Mouse (Mus musculus) MEL (cell line): ENCODE data around the gene Zwint. TPM values are rescaled to one million over a fixed set of nuclear protein-coding genes. Genes with fewer than 3 reads are reported as not detected.

Experiments
- DNase-seq: peaks from one replicate; pipeline ENCODE4 v3.0.0; 2011; ENCODE audit warnings: low read depth, low spot score
- H3K27ac ChIP-seq: 2 replicates; pipeline ENCODE4 v1.5.1; 2012; ENCODE audit warnings: low read depth, mild to moderate bottlenecking, control low read depth, low read length, moderate library complexity; ENCODE audit not compliant: control insufficient read depth
- H3K27me3 ChIP-seq, 2 experiments: fragments of 150-350 bp in 1 of 2; sonication (generic) in 1 of 2; 2 replicates each; pipeline ENCODE4 v1.6.1; 2012; ENCODE audit warnings: low read length in 2 of 2, mild to moderate bottlenecking in 2 of 2, improper control_type of control experiment in 1 of 2, moderate library complexity in 1 of 2; ENCODE audit not compliant: insufficient read depth in 2 of 2, control insufficient read depth in 1 of 2
- H3K36me3 ChIP-seq, 2 experiments: 2 replicates each; pipeline ENCODE4 v1.6.1; 2012 to 2014; ENCODE audit warnings: low read length in 2 of 2, improper control_type of control experiment in 1 of 2, inconsistent platforms in 1 of 2, mild to moderate bottlenecking in 1 of 2; ENCODE audit not compliant: insufficient read depth in 2 of 2, control insufficient read depth in 1 of 2
- H3K4me1 ChIP-seq, 2 experiments: fragments of 150-350 bp in 1 of 2; sonication (generic) in 1 of 2; 2 replicates each; pipeline ENCODE4 v1.6.1; 2012; ENCODE audit warnings: low read length in 2 of 2, improper control_type of control experiment in 1 of 2, mild to moderate bottlenecking in 1 of 2; ENCODE audit not compliant: insufficient read depth in 2 of 2, control insufficient read depth in 1 of 2
- H3K4me3 ChIP-seq, 2 experiments: fragments of 150-350 bp in 1 of 2; sonication (generic) in 1 of 2; 2 replicates each; pipeline ENCODE4 v1.5.1; 2012; ENCODE audit warnings: low read depth in 2 of 2, low read length in 2 of 2, mild to moderate bottlenecking in 2 of 2, moderate library complexity in 2 of 2, control low read depth in 1 of 2, improper control_type of control experiment in 1 of 2; ENCODE audit not compliant: control insufficient read depth in 1 of 2, insufficient read depth in 1 of 2
- H3K79me2 ChIP-seq: 2 replicates; pipeline ENCODE4 v1.6.1; 2012; ENCODE audit warnings: mild to moderate bottlenecking, low read length, moderate library complexity; ENCODE audit not compliant: control insufficient read depth, poor library complexity, insufficient read depth
- H3K9ac ChIP-seq: 2 replicates; pipeline ENCODE4 v1.6.1; 2012; ENCODE audit warnings: low read depth, mild to moderate bottlenecking, control low read depth, low read length, moderate library complexity; ENCODE audit not compliant: control insufficient read depth, poor library complexity, severe bottlenecking
- H3K9me3 ChIP-seq: fragments of 150-350 bp; sonication (generic); replicated peaks from 2 replicates; pipeline ENCODE4 v1.6.1; 2012; ENCODE audit warnings: mild to moderate bottlenecking, low read length, improper control_type of control experiment, moderate library complexity; ENCODE audit not compliant: insufficient read depth
- CHD1 ChIP-seq: IDR thresholded peaks from 2 replicates; pipeline ENCODE4 v1.6.1; 2012; ENCODE audit warnings: low read depth, mild to moderate bottlenecking, inconsistent platforms, low read length, improper control_type of control experiment
- CHD2 ChIP-seq: IDR thresholded peaks from 2 replicates; pipeline ENCODE4 v1.6.1; 2011; ENCODE audit warnings: low read length, improper control_type of control experiment
- CTCF ChIP-seq, 3 experiments: IDR thresholded peaks in 2 of 3; conservative IDR thresholded peaks in 1 of 3; 2 replicates each; pipeline ENCODE4 v1.5.1; 2011 to 2012; ENCODE audit warnings: low read length in 3 of 3, low read depth in 2 of 3, mild to moderate bottlenecking in 2 of 3, improper control_type of control experiment in 1 of 3, inconsistent platforms in 1 of 3, mixed read lengths in 1 of 3, moderate library complexity in 1 of 3; ENCODE audit not compliant: control insufficient read depth in 1 of 3, insufficient read depth in 1 of 3, poor library complexity in 1 of 3, severe bottlenecking in 1 of 3
- E2F4 ChIP-seq: IDR thresholded peaks from 2 replicates; pipeline ENCODE4 v1.6.1; 2011; ENCODE audit warnings: low read depth, low read length, improper control_type of control experiment, borderline replicate concordance
- ELF1 ChIP-seq: IDR thresholded peaks from 2 replicates; pipeline ENCODE4 v1.6.1; 2014; ENCODE audit warnings: low read depth, mild to moderate bottlenecking, inconsistent platforms, low read length, improper control_type of control experiment, moderate library complexity
- EP300 ChIP-seq, 2 experiments: IDR thresholded peaks; 2 replicates each; pipeline ENCODE4 v1.6.1; 2011; ENCODE audit warnings: improper control_type of control experiment in 2 of 2, low read length in 2 of 2, low read depth in 1 of 2, mild to moderate bottlenecking in 1 of 2
- GABPA ChIP-seq: IDR thresholded peaks from 2 replicates; pipeline ENCODE4 v1.6.1; 2012; ENCODE audit warnings: low read depth, mild to moderate bottlenecking, inconsistent platforms, low read length, improper control_type of control experiment, moderate library complexity
- HCFC1 ChIP-seq: IDR thresholded peaks from 2 replicates; pipeline ENCODE4 v1.6.1; 2012; ENCODE audit warnings: low read depth, mild to moderate bottlenecking, inconsistent platforms, low read length, improper control_type of control experiment, moderate library complexity
- KAT2A ChIP-seq: conservative IDR thresholded peaks from 2 replicates; pipeline ENCODE4 v1.6.1; 2012; ENCODE audit warnings: low read depth, low read length, improper control_type of control experiment, inconsistent platforms
- MAFK ChIP-seq: IDR thresholded peaks from 2 replicates; pipeline ENCODE4 v1.6.1; 2011; ENCODE audit warnings: low read depth, mild to moderate bottlenecking, low read length, improper control_type of control experiment, borderline replicate concordance
- MEF2A ChIP-seq: IDR thresholded peaks from 2 replicates; pipeline ENCODE4 v1.6.1; 2014; ENCODE audit warnings: low read depth, mild to moderate bottlenecking, inconsistent platforms, low read length, improper control_type of control experiment; ENCODE audit not compliant: poor library complexity, insufficient replicate concordance, severe bottlenecking; ENCODE audit errors: extremely low read depth
- MXI1 ChIP-seq: IDR thresholded peaks from 2 replicates; pipeline ENCODE4 v1.6.1; 2011; ENCODE audit warnings: mild to moderate bottlenecking, low read depth, low read length, improper control_type of control experiment
- NRF1 ChIP-seq: IDR thresholded peaks from 2 replicates; pipeline ENCODE4 v1.6.1; 2014; ENCODE audit warnings: low read depth, mild to moderate bottlenecking, inconsistent platforms, low read length, improper control_type of control experiment, moderate library complexity; ENCODE audit not compliant: poor library complexity, insufficient read depth, severe bottlenecking
- POLR2AphosphoS5 ChIP-seq: IDR thresholded peaks from 2 replicates; pipeline ENCODE4 v1.6.1; 2012; ENCODE audit warnings: low read depth, borderline replicate concordance, mild to moderate bottlenecking, inconsistent platforms, low read length, moderate library complexity, mixed read lengths
- SIN3A ChIP-seq: IDR thresholded peaks from 2 replicates; pipeline ENCODE4 v1.6.1; 2012; ENCODE audit warnings: low read length, improper control_type of control experiment, inconsistent platforms
- SMC3 ChIP-seq: IDR thresholded peaks from 2 replicates; pipeline ENCODE4 v1.6.1; 2011; ENCODE audit warnings: low read depth, low read length, improper control_type of control experiment
- TBP ChIP-seq: IDR thresholded peaks from 2 replicates; pipeline ENCODE4 v1.8.0; 2011; ENCODE audit warnings: low read depth, low read length, improper control_type of control experiment
- USF1 ChIP-seq: IDR thresholded peaks from 2 replicates; pipeline ENCODE4 v1.6.1; 2014; ENCODE audit warnings: low read depth, mild to moderate bottlenecking, inconsistent platforms, low read length, improper control_type of control experiment, moderate library complexity
- USF2 ChIP-seq, 2 experiments: IDR thresholded peaks; 2 replicates each; pipeline ENCODE4 v1.6.1; 2011 to 2012; ENCODE audit warnings: improper control_type of control experiment in 2 of 2, low read length in 2 of 2, borderline replicate concordance in 1 of 2, inconsistent platforms in 1 of 2, low read depth in 1 of 2, mild to moderate bottlenecking in 1 of 2; ENCODE audit not compliant: insufficient read depth in 1 of 2
- ZKSCAN1 ChIP-seq: IDR thresholded peaks from 2 replicates; pipeline ENCODE4 v1.6.1; 2012; ENCODE audit warnings: low read depth, mild to moderate bottlenecking, inconsistent platforms, low read length, improper control_type of control experiment, moderate library complexity
- ZMIZ1 ChIP-seq: IDR thresholded peaks from 2 replicates; pipeline ENCODE4 v1.6.1; 2012; ENCODE audit warnings: low read depth, mild to moderate bottlenecking, inconsistent platforms, low read length, improper control_type of control experiment, moderate library complexity
- ZNF384 ChIP-seq: IDR thresholded peaks from 2 replicates; pipeline ENCODE4 v1.6.1; 2012; ENCODE audit warnings: low read depth, mild to moderate bottlenecking, inconsistent platforms, low read length, improper control_type of control experiment
- polyA plus RNA-seq, 2 experiments: library from polyadenylated mRNA; stranded (reverse) in 1 of 2; unstranded in 1 of 2; fragments of >175 nt in 1 of 2; fragments of >200 nt in 1 of 2; gene quantifications; 2 replicates each; pipeline versions ENCODE4 v1.2.1 to v1.2.4; 2012; ENCODE audit warnings: low replicate concordance in 2 of 2, low read depth in 1 of 2; ENCODE audit not compliant: insufficient read length in 2 of 2, insufficient read depth in 1 of 2, missing spikeins in 1 of 2
- total RNA-seq: library from RNA; depleted of rRNA; stranded (reverse); fragments of 300-350 nt; gene quantifications from 2 replicates; pipeline ENCODE4 v1.2.3, GENCODE M21; 2012

The Zwint gene
- total and polyA plus RNA-seq, 3 experiments, result 170 to 555 (median 214) TPM

- Histone ChIP-seq H3K9ac (no peak overlapping the region), H3K36me3 (peaks cover 11 to 32% of the 10 kb centered on the region in 2 experiments), H3K4me3 (no peak overlapping the region), H3K27me3 (no peaks in the 10 kb centered on the region), H3K79me2 (peaks cover 21% of the 10 kb centered on the region), H3K9me3 (no peaks in the 10 kb centered on the region), H3K27ac (no peak overlapping the region), H3K4me1 (peaks cover 0 to 13% of the 10 kb centered on the region in 2 experiments; a peak in 2 of 4 replicates)
- no peak for TF ChIP-seq ZKSCAN1
- TF ChIP-seq MAFK, result no peak
- no peak for TF ChIP-seq GABPA
- no peak for TF ChIP-seq CHD2
- no peak for TF ChIP-seq CTCF (IDR thresholded peaks at IDR 0.05 in 2 of 3, conservative IDR thresholded peaks at IDR 0.05 in 1 of 3; ENCODE audit: control insufficient read depth in 1 of 3, insufficient read depth in 1 of 3, low read depth in 2 of 3, low read length in 3 of 3, poor library complexity in 1 of 3, severe bottlenecking in 1 of 3)
- no peak for TF ChIP-seq ZMIZ1
- no peak for TF ChIP-seq MEF2A
- TF ChIP-seq SIN3A, result no peak
- TF ChIP-seq HCFC1, result no peak
- TF ChIP-seq MXI1, result no peak
- TF ChIP-seq ZNF384, result no peak
- TF ChIP-seq CHD1, result no peak
- no peak for TF ChIP-seq KAT2A
- TF ChIP-seq NRF1, result no peak
- no peak for TF ChIP-seq USF1
- no peak for TF ChIP-seq USF2 (IDR thresholded peaks at IDR 0.05; ENCODE audit: borderline replicate concordance in 1 of 2, insufficient read depth in 1 of 2, low read depth in 1 of 2, low read length in 2 of 2)
- no peak for TF ChIP-seq E2F4
- no peak for DNase-seq
Measured at GRCm38 (mm10) chr10:72659198-72659597, 4.6 kb downstream of the Zwint start.

GRCm38 (mm10) chr10:72660350-72660749 lies 5.7 kb downstream of the Zwint start:
- TF ChIP-seq ZKSCAN1 (no peak), POLR2AphosphoS5 (no peak), EP300 (IDR thresholded peaks at IDR 0.05; ENCODE audit: low read depth in 1 of 2, low read length in 2 of 2) (no peak), SMC3 (no peak), ELF1 (no peak), TBP (no peak), SIN3A (no peak), E2F4 (no peak)
- no peak for DNase-seq

More at GRCm38 (mm10) chr10:72660350-72660749, 5.7 kb downstream of the Zwint start:
- Histone ChIP-seq H3K9ac (no peak overlapping the region), H3K9me3 (no peaks in the 10 kb centered on the region), H3K27ac (no peak overlapping the region), H3K27me3 (no peaks in the 10 kb centered on the region), H3K79me2 (peaks cover 15% of the 10 kb centered on the region), H3K4me1 (peaks cover 0 to 12% of the 10 kb centered on the region in 2 experiments; a peak in 2 of 4 replicates), H3K4me3 (no peak overlapping the region), H3K36me3 (peaks cover 11 to 35% of the 10 kb centered on the region in 2 experiments)
